Mouse (Mus musculus): ENCODE measurements around the gene Prcp. TPM values are rescaled to one million over a fixed set of nuclear protein-coding genes. Genes with fewer than 3 reads are reported as not detected.
A peak's percentile ranks its signal among the peaks of the same experiment; 100 is the strongest.
"Not testable (repeated sequence)": the region's sequence is repeated elsewhere in the genome, so short reads cannot be mapped to it uniquely, and the experiment has no call there.

Gene Prcp
- total and polyA plus RNA-seq, 2 experiments from 2014 or later = 12.5 to 20.8 TPM

GRCm38 (mm10) chr7:92920172-92920856, 46.0 kb downstream of the Prcp start:
- 0 out of 2 replicates have a peak overlapping the region, but pooled peaks have one; percentile 5 for H3K27ac ChIP-seq (ENCODE audit: low read depth, low read length)
- H3K4me3 ChIP-seq (ENCODE audit: low read depth, low read length) = no peak overlapping the region
- no peaks in the 10 kb centered on the region for H3K4me1 ChIP-seq (ENCODE audit: insufficient read depth)
- H3K4me2 ChIP-seq (ENCODE audit: low read depth) = no peak overlapping the region
- no peak overlapping the region for H3K9ac ChIP-seq
- DNase-seq = no peak
- H3K27me3 ChIP-seq (ENCODE audit: insufficient read depth, low read length) = no peaks in the 10 kb centered on the region
- no peaks in the 10 kb centered on the region for H3K9me3 ChIP-seq (ENCODE audit: low read length)
- 72% methylated on average over 6 of the region's 6 CpGs for WGBS
- TF ChIP-seq CTCF (IDR thresholded peaks at IDR 0.05; ENCODE audit: low read depth) = no peak
- peak; percentile 67; the same call in 1 of the 2 replicates for ATAC-seq
- no peaks in the 10 kb centered on the region for H3K36me3 ChIP-seq (ENCODE audit: insufficient read depth)

DNA sequence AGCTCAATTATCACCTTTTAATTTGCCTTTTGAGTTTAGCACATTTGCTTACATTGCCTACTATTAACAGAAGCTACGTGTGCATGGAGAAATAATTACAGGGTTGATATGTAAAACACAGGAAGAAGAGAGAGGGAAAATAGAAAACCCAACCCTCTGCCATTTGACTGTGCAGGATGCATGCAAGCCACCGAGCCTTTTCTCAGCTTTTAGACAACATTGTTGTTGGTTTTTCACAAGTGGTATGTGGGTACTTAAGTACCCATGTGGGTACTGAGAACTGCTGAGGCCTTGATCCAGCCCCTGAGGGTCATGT, 46.5 kb downstream of the Prcp start:
- ATAC-seq = peak; percentile 81; the same call in 1 of the 2 replicates
- no peak for DNase-seq
- no peaks in the 10 kb centered on the region for H3K9me3 ChIP-seq (ENCODE audit: low read length)
- no peak for TF ChIP-seq CTCF (IDR thresholded peaks at IDR 0.05; ENCODE audit: low read depth)
- no peaks in the 10 kb centered on the region for H3K27me3 ChIP-seq (ENCODE audit: insufficient read depth, low read length)
- H3K4me3 ChIP-seq (ENCODE audit: low read depth, low read length) = no peak overlapping the region
- no peaks in the 10 kb centered on the region for H3K4me1 ChIP-seq (ENCODE audit: insufficient read depth)
- no peaks in the 10 kb centered on the region for H3K36me3 ChIP-seq (ENCODE audit: insufficient read depth)
- H3K27ac ChIP-seq (ENCODE audit: low read depth, low read length) = no peak overlapping the region
- H3K9ac ChIP-seq = no peak overlapping the region
- WGBS = 55% methylated on average over 2 of the region's 2 CpGs
- H3K4me2 ChIP-seq (ENCODE audit: low read depth) = no peak overlapping the region

GRCm38 (mm10) chr7:92932792-92933191, 58.5 kb downstream of the Prcp start:
- no peak for DNase-seq
- H3K9ac ChIP-seq = no peak overlapping the region
- no peaks in the 10 kb centered on the region for H3K4me1 ChIP-seq (ENCODE audit: insufficient read depth)
- H3K27me3 ChIP-seq (ENCODE audit: insufficient read depth, low read length) = no peaks in the 10 kb centered on the region
- 92% methylated on average over 8 of the region's 8 CpGs for WGBS
- no peaks in the 10 kb centered on the region for H3K9me3 ChIP-seq (ENCODE audit: low read length)
- no peak overlapping the region for H3K4me2 ChIP-seq (ENCODE audit: low read depth)
- no peak overlapping the region for H3K4me3 ChIP-seq (ENCODE audit: low read depth, low read length)
- no peaks in the 10 kb centered on the region for H3K36me3 ChIP-seq (ENCODE audit: insufficient read depth)
- H3K27ac ChIP-seq (ENCODE audit: low read depth, low read length) = no peak overlapping the region
- TF ChIP-seq CTCF (IDR thresholded peaks at IDR 0.05; ENCODE audit: low read depth) = no peak
- no peak for ATAC-seq

- not testable (repeated sequence) for H3K4me2 ChIP-seq (ENCODE audit: low read depth); H3K9me3 ChIP-seq (ENCODE audit: low read length); H3K9ac ChIP-seq; H3K4me3 ChIP-seq (ENCODE audit: low read depth, low read length); H3K36me3 ChIP-seq (ENCODE audit: insufficient read depth); H3K4me1 ChIP-seq (ENCODE audit: insufficient read depth); H3K27ac ChIP-seq (ENCODE audit: low read depth, low read length); H3K27me3 ChIP-seq (ENCODE audit: insufficient read depth, low read length)
- ATAC-seq = peak; percentile 61
- WGBS = 25% methylated on average over 4 of the region's 4 CpGs
- DNase-seq = peak; percentile 16
Measured at GRCm38 (mm10) chr7:92933308-92933948, 59.2 kb downstream of the Prcp start.

DNA sequence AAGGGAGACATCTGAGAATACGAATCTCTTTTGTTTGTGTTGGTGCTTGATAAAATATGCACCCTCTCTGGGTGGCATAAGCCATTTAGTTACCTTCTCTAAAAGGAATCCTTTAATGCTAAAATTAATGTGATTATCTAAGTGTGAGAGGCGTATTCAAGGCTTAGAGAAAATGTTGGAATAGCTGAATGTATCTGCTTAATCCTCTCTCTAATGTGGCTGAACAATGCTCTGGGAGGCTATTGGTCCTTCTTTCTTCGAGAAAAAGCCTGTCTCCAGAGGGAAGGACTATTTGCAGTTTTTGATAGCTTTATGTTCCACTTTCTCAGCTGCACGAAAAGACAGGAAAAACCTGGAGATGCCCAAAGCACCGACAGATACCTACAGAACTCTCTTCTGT, 62.5 kb downstream of the Prcp start:
- Histone ChIP-seq H3K4me2 (ENCODE audit: low read depth) (no peak overlapping the region), H3K27me3 (ENCODE audit: insufficient read depth, low read length) (no peaks in the 10 kb centered on the region), H3K9ac (no peak overlapping the region), H3K27ac (ENCODE audit: low read depth, low read length) (no peak overlapping the region), H3K9me3 (ENCODE audit: low read length) (no peaks in the 10 kb centered on the region), H3K4me3 (ENCODE audit: low read depth, low read length) (no peak overlapping the region), H3K36me3 (ENCODE audit: insufficient read depth) (no peaks in the 10 kb centered on the region), H3K4me1 (ENCODE audit: insufficient read depth) (no peaks in the 10 kb centered on the region)
- WGBS = 16% methylated on average over 5 of the region's 5 CpGs
- TF ChIP-seq CTCF (IDR thresholded peaks at IDR 0.05; ENCODE audit: low read depth) = no peak
- no peak for ATAC-seq
- DNase-seq = no peak

- Histone ChIP-seq H3K9me3 (ENCODE audit: low read length) (no peaks in the 10 kb centered on the region), H3K9ac (no peak overlapping the region), H3K4me1 (ENCODE audit: insufficient read depth) (no peaks in the 10 kb centered on the region), H3K27ac (ENCODE audit: low read depth, low read length) (no peak overlapping the region), H3K4me3 (ENCODE audit: low read depth, low read length) (no peak overlapping the region), H3K36me3 (ENCODE audit: insufficient read depth) (no peaks in the 10 kb centered on the region), H3K27me3 (ENCODE audit: insufficient read depth, low read length) (no peaks in the 10 kb centered on the region), H3K4me2 (ENCODE audit: low read depth) (no peak overlapping the region)
- peak; percentile 40 for DNase-seq
- ATAC-seq = peak; percentile 48
- WGBS = 24% methylated on average over 6 of the region's 6 CpGs
- peak; percentile 59; the same call in 1 of the 2 replicates for TF ChIP-seq CTCF (IDR thresholded peaks at IDR 0.05; ENCODE audit: low read depth)
Measured at GRCm38 (mm10) chr7:92937955-92938354, 63.7 kb downstream of the Prcp start.

DNA sequence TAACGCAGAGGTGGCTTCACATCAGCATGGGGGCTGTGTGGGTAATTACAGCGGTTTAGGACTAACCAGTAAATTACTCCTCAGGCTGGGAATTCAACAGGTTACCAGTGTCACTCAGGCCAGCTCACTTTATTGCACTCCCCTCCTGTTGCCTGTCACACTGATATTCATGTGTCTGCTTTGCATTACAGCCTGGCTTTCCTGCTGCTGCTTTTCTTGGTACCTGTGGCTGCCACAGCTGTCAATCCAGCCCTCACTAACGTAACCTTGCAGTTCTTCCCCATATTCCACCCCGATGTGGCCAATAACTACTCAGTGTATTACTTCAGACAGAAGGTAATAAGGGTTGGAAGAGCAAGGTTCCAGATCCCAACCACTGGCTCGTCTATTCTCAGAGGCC, 65.5 kb downstream of the Prcp start:
- no peak for TF ChIP-seq CTCF (IDR thresholded peaks at IDR 0.05; ENCODE audit: low read depth)
- no peak for DNase-seq
- whole genome bisulfite sequencing = 68% methylated on average over 5 of the region's 5 CpGs
- H3K36me3 ChIP-seq (ENCODE audit: insufficient read depth) = no peaks in the 10 kb centered on the region
- H3K4me2 ChIP-seq (ENCODE audit: low read depth) = no peak overlapping the region
- no peaks in the 10 kb centered on the region for H3K9me3 ChIP-seq (ENCODE audit: low read length)
- H3K4me3 ChIP-seq (ENCODE audit: low read depth, low read length) = no peak overlapping the region
- no peak for ATAC-seq
- H3K4me1 ChIP-seq (ENCODE audit: insufficient read depth) = no peaks in the 10 kb centered on the region
- no peak overlapping the region for H3K27ac ChIP-seq (ENCODE audit: low read depth, low read length)
- no peaks in the 10 kb centered on the region for H3K27me3 ChIP-seq (ENCODE audit: insufficient read depth, low read length)
- H3K9ac ChIP-seq = no peak overlapping the region
